Comparison of ENCODE assay signal across 17 mouse cellular contexts in the genomic region with DNA sequence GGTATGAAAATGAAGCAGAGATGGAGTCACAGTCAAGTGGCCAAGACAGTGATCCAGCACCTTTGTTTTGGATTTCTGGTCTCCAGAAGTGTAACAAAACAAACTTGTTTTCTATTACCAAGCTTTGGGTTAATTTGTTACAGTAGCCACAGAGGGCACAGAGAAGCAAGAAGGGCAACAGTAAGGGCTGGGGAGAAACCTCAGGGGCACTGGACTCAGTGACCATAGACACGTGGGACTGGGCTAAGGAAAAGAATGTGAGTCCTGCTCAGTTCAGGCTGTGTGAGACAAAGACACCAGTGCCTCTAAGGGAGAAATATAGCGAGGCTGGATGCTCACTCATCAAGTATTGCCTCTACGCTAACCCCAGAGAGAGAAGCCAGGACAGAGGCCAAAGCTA.
"Had no signal": no experiment of that assay in that cellular context is flagged by ENCODE, and none has a peak within 500 bp of the region (broad histone marks: within the 10 kb centered on the region; RNA-seq: fewer than 3 reads in every experiment).

No protein-coding gene starts in this region.

- H3K4me2 ChIP-seq: lung, embryonic 15.5 days; midbrain, embryonic 11.5 days; midbrain, embryonic 13.5 days; midbrain, embryonic 15.5 days; neural tube, embryonic 12.5 days; stomach, embryonic 15.5 days had no signal

- H3K27ac ChIP-seq: lung, embryonic 15.5 days; macrophage; midbrain, embryonic 13.5 days; midbrain, embryonic 15.5 days; neural tube, embryonic 12.5 days; stomach, embryonic 15.5 days; stomach, postnatal 0 days had no signal

- H3K9me3 ChIP-seq: lung, embryonic 15.5 days; megakaryocyte, embryonic 14.5 days; midbrain, embryonic 13.5 days; midbrain, embryonic 15.5 days; neural tube, embryonic 12.5 days; stomach, embryonic 15.5 days had no signal

- H3K9ac ChIP-seq: lung, embryonic 15.5 days; midbrain, embryonic 13.5 days; midbrain, embryonic 15.5 days; neural tube, embryonic 12.5 days; stomach, embryonic 15.5 days had no signal

- ATAC-seq: lung, postnatal 0 days; midbrain, embryonic 13.5 days; midbrain, embryonic 15.5 days had no signal

- DNase-seq: lung, adult 2 months; lung, postnatal 14 days; lung, postnatal 36 days; right cerebral cortex, postnatal 14 days; thymus, adult 2 months; thymus, postnatal 25 days; thymus, postnatal 4 days had no signal

- H3K4me3 ChIP-seq: lung, embryonic 15.5 days; megakaryocyte, embryonic 14.5 days; midbrain, embryonic 13.5 days; midbrain, embryonic 15.5 days; neural tube, embryonic 12.5 days; stomach, embryonic 15.5 days had no signal

- H3K36me3 ChIP-seq: midbrain, embryonic 15.5 days; stomach, embryonic 15.5 days had no signal

- H3K27me3 ChIP-seq: lung, embryonic 15.5 days; megakaryocyte, embryonic 14.5 days; midbrain, embryonic 15.5 days; neural tube, embryonic 12.5 days; stomach, embryonic 15.5 days had no signal
